Mouse (Mus musculus) lung, postnatal 10 days (tissue): ENCODE results near the gene Tlx2.

ENCODE experiments used
- DNase-seq: peaks from one replicate; pipeline ENCODE4 v3.0.0; 2021

The Tlx2 gene

GRCm38 (mm10) chr6:83054074-83054851 is 15.8 kb downstream of the Tlx2 start, which contains the start of gene Aup1:
Gene Aup1, plus strand, starts transcription at chr6:83054521.
- DNase-seq: peak; percentile 98

- DNase-seq: peak; percentile 45
Measured at GRCm38 (mm10) chr6:83053136-83053960, 16.7 kb downstream of the Tlx2 start.

- no peak for DNase-seq
Measured at GRCm38 (mm10) chr6:83049367-83049766, 20.7 kb downstream of the Tlx2 start.

GRCm38 (mm10) chr6:83044742-83045141 is 25.4 kb downstream of the Tlx2 start:
- DNase-seq: no peak

- DNase-seq: no peak
Measured at GRCm38 (mm10) chr6:83043993-83044392, 26.1 kb downstream of the Tlx2 start.

- DNase-seq: no peak
Measured at GRCm38 (mm10) chr6:83043561-83043960, 26.5 kb downstream of the Tlx2 start.

- DNase-seq: no peak
Measured at GRCm38 (mm10) chr6:83040601-83041000, 29.5 kb downstream of the Tlx2 start.

GRCm38 (mm10) chr6:83038496-83039012 is 31.5 kb downstream of the Tlx2 start:
- peak; percentile 94 for DNase-seq

DNA sequence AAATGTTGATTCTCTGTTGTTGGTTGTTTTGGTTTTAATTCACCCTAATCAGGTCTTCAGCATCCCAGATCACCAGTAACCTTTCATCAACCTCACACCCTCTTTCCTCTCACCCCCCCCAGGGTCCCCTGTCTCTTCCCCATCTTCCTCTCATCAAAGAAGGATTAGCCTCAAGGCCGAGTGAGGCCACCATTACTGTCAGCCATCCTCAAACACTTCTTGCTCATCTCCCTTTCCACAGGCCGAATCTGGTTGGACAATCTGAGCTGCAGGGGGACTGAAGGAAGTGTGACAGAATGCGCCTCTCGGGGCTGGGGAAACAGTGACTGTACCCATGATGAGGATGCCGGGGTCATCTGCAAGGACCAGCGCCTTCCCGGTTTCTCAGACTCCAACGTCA is 32.9 kb downstream of the Tlx2 start:
- DNase-seq: no peak

GRCm38 (mm10) chr6:83034463-83035055 is 35.5 kb downstream of the Tlx2 start:
- no peak for DNase-seq

GRCm38 (mm10) chr6:83033249-83034185 is 36.6 kb downstream of the Tlx2 start, which contains the start of the genes Dok1 and Loxl3:
Gene Dok1, minus strand, starts transcription at chr6:83033471.
Gene Loxl3, plus strand, starts transcription at chr6:83034173.
- peak; percentile 91 for DNase-seq

GRCm38 (mm10) chr6:83032769-83033191 is 37.3 kb downstream of the Tlx2 start:
- peak; percentile 56 for DNase-seq

DNA sequence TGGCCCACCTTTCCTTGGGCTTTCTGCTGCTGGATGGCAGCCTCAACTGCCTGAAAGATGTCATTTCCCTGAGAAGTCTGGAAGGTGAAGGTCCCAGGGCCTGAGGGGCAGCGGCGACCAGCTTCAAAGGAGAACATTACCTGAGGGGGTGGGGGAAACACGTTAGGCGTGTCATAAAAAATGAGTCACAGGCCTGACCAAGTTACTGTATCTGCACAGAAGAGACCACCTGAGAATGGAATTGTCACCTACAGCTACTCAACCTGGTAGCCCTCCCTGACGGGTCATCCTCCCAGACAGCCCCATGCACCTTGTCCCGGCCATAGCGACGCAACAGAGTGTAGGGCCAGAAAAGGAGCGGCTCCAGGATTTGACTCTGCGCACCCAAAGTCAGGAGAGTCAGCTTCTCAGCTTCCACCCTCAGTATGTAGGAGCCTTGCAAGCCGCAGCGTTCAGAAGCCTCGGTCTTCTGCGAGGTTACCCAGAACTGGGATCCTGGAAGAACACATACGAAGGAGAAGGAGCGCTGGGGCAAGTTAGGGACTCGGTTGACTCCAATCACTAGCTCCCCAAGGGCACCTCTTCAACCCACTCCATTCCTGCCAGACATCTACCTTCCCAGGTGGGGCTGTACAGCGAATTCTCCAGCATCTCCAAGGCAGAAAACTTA is 38.0 kb downstream of the Tlx2 start:
- DNase-seq: no peak

DNA sequence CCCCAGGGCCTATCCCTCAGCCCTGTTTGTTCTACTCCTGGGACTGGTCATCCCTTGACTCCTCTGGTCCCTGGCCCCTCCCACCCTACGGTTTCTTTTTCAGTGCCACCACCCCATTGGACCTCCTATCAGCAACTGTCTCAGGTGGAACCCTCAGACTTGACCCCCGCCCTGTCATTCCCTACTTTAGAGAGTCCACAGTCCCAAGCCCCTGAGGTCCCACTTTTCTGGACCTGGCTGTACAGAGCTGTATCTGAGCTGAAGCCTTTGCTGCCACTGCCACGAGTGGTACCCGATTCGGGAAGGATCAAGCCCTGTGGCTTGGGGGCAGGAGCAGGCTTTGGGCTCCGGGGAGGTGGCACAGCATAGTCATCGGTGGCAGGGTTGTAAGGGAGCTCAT is 39.0 kb downstream of the Tlx2 start:
- no peak for DNase-seq

GRCm38 (mm10) chr6:83029777-83030176 is 40.3 kb downstream of the Tlx2 start:
- no peak for DNase-seq

GRCm38 (mm10) chr6:83027706-83028105 is 42.4 kb downstream of the Tlx2 start:
- DNase-seq: peak; percentile 30

DNA sequence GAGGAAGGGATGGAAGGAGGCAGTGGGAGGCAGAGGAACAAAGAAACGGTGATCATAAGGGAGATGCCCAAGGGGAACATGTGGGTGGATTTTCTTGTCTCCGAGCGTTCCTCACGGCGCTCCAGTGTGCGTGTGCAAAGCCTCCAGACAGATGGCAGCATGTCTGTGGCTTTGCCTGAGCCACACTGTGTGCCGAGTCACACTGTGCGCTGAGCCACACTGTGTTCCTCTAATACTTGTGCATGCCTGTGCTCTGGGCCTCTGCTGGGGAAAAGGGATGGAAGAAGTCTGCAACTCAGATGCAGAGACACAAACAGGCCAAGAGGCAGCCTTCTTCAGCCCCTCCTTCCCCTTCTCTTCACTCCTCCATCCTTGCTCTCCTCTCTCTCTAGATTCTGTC is 42.8 kb downstream of the Tlx2 start:
- DNase-seq: no peak

GRCm38 (mm10) chr6:83025221-83025620 is 44.9 kb downstream of the Tlx2 start:
- no peak for DNase-seq

- no peak for DNase-seq
Measured at GRCm38 (mm10) chr6:83024421-83024820, 45.7 kb downstream of the Tlx2 start.

DNA sequence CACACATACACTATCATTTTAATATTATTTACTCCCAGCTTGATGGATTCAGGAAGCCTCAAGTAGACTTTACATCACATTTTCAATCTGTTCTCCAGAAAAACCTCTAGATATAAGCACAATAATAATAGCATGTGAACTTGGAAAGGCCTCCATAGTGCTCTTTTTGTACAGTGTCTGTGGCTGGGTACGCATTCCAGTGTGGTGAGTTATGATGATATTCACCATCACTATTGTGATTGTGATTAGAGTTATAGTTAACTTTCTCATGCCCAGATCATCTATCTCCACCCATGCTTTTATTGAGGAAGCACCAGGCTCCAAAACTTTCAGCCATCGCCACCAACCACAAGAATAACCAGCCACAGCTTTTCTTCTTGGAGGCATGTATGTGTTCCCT is 46.3 kb downstream of the Tlx2 start:
- DNase-seq: no peak

GRCm38 (mm10) chr6:83023008-83023407 is 47.1 kb downstream of the Tlx2 start:
- DNase-seq: no peak
